Mouse (Mus musculus): ENCODE measurements around the gene Celf2.

Gene Celf2

GRCm38 (mm10) chr2:7256023-7256422, 253.3 kb downstream of the Celf2 start:
- no peak for DNase-seq

- no peak for DNase-seq
Measured at GRCm38 (mm10) chr2:7255386-7255785, 254.0 kb downstream of the Celf2 start.

GRCm38 (mm10) chr2:7250314-7250713, 259.0 kb downstream of the Celf2 start:
- DNase-seq = no peak

GRCm38 (mm10) chr2:7249002-7249401, 260.4 kb downstream of the Celf2 start:
- DNase-seq = no peak

GRCm38 (mm10) chr2:7245958-7246774, 263.2 kb downstream of the Celf2 start:
- DNase-seq = no peak

- DNase-seq = no peak
Measured at GRCm38 (mm10) chr2:7242139-7242538, 267.2 kb downstream of the Celf2 start.

- DNase-seq = no peak
Measured at GRCm38 (mm10) chr2:7241523-7241941, 267.8 kb downstream of the Celf2 start.

GRCm38 (mm10) chr2:7237283-7237682, 272.1 kb downstream of the Celf2 start:
- no peak for DNase-seq

- no peak for DNase-seq
Measured at GRCm38 (mm10) chr2:7236452-7236851, 272.9 kb downstream of the Celf2 start.

- no peak for DNase-seq
Measured at GRCm38 (mm10) chr2:7235059-7235741, 274.2 kb downstream of the Celf2 start.

GRCm38 (mm10) chr2:7234587-7234986, 274.8 kb downstream of the Celf2 start:
- DNase-seq = no peak

- DNase-seq = no peak
Measured at GRCm38 (mm10) chr2:7233411-7233810, 276.0 kb downstream of the Celf2 start.

- no peak for DNase-seq
Measured at GRCm38 (mm10) chr2:7226785-7227184, 282.6 kb downstream of the Celf2 start.

- no peak for DNase-seq
Measured at GRCm38 (mm10) chr2:7224346-7225071, 284.9 kb downstream of the Celf2 start.

GRCm38 (mm10) chr2:7223538-7223937, 285.8 kb downstream of the Celf2 start:
- no peak for DNase-seq

- no peak for DNase-seq
Measured at GRCm38 (mm10) chr2:7222886-7223285, 286.5 kb downstream of the Celf2 start.

- DNase-seq = no peak
Measured at GRCm38 (mm10) chr2:7221856-7222255, 287.5 kb downstream of the Celf2 start.

- DNase-seq = no peak
Measured at GRCm38 (mm10) chr2:7218101-7218500, 291.3 kb downstream of the Celf2 start.

- no peak for DNase-seq
Measured at GRCm38 (mm10) chr2:7207691-7208504, 301.5 kb downstream of the Celf2 start.

- no peak for DNase-seq
Measured at GRCm38 (mm10) chr2:7193413-7193812, 315.9 kb downstream of the Celf2 start.

GRCm38 (mm10) chr2:7179186-7179585, 330.2 kb downstream of the Celf2 start:
- DNase-seq = no peak

- DNase-seq = no peak
Measured at GRCm38 (mm10) chr2:7173271-7174064, 335.9 kb downstream of the Celf2 start.
